Mouse (Mus musculus) limb, embryonic 11.5 days (tissue): Measurements from ENCODE around the gene Pgam5. TPM values are rescaled to one million over a fixed set of nuclear protein-coding genes. Genes with fewer than 3 reads are reported as not detected.

Experiments used
- ATAC-seq: fragments of 200-750 bp; cut with Nextera tagmentation; 2 replicates; pipeline ENCODE4 v1.8.0; 2017; ENCODE audit warnings: low read depth; ENCODE audit not compliant: insufficient number of reproducible peaks, low FRiP score, low TSS enrichment
- DNase-seq: peaks from one replicate; pipeline ENCODE4 v3.0.0-alpha.2; 2015; ENCODE audit warnings: low spot score
- H3K27ac ChIP-seq: fragments of 300-500 bp; sonication (generic); replicated peaks from 2 replicates; pipeline ENCODE4 v1.5.1; 2014; ENCODE audit warnings: low read depth, mild to moderate bottlenecking, low read length
- H3K27me3 ChIP-seq: fragments of 300-500 bp; sonication (generic); 2 replicates; pipeline ENCODE4 v1.6.1; 2014; ENCODE audit warnings: mild to moderate bottlenecking, low read length, mixed read lengths; ENCODE audit not compliant: control insufficient read depth, insufficient read depth
- H3K36me3 ChIP-seq: fragments of 300-500 bp; sonication (generic); 2 replicates; pipeline ENCODE4 v1.6.1; 2014; ENCODE audit warnings: mild to moderate bottlenecking, low read length, moderate library complexity, mixed read lengths; ENCODE audit not compliant: control insufficient read depth, insufficient read depth
- H3K4me1 ChIP-seq: fragments of 300-500 bp; sonication (generic); 2 replicates; pipeline ENCODE4 v1.6.1; 2014; ENCODE audit warnings: low read length, mixed read lengths; ENCODE audit not compliant: control insufficient read depth, insufficient read depth
- H3K4me2 ChIP-seq: fragments of 300-500 bp; sonication (generic); 2 replicates; pipeline ENCODE4 v1.6.1; 2014; ENCODE audit warnings: low read depth, mild to moderate bottlenecking, moderate library complexity; ENCODE audit not compliant: severe bottlenecking
- H3K4me3 ChIP-seq: fragments of 300-500 bp; sonication (generic); 2 replicates; pipeline ENCODE4 v1.5.1; 2014; ENCODE audit warnings: low read depth, low read length
- H3K9ac ChIP-seq: fragments of 300-500 bp; sonication (generic); 2 replicates; pipeline ENCODE4 v1.6.1; 2014; ENCODE audit warnings: mild to moderate bottlenecking, low read length
- H3K9me3 ChIP-seq: fragments of 300-500 bp; sonication (generic); 2 replicates; pipeline ENCODE4 v1.6.1; 2016; ENCODE audit warnings: low read length; ENCODE audit not compliant: control insufficient read depth
- WGBS: fragments of 180-500 bp; shearing (Covaris S2); extraction: QIAGEN DNeasy Blood & Tissue Kit; methylation state at CpG from one replicate; pipeline ENCODE4 v1.1.7; 2014; 5-methylcytosine and 5-hydroxymethylcytosine counted together
- polyA plus RNA-seq: library from polyadenylated mRNA; unstranded; fragments of >200 nt; fragmentation: Nextera tagmentation; extraction: Ambion mirVana; gene quantifications from 2 replicates; pipeline ENCODE4 v1.2.1, GENCODE M21; 2014

The Pgam5 gene
- polyA plus RNA-seq, 1 experiment from 2014 or later = 99.0 TPM

DNA sequence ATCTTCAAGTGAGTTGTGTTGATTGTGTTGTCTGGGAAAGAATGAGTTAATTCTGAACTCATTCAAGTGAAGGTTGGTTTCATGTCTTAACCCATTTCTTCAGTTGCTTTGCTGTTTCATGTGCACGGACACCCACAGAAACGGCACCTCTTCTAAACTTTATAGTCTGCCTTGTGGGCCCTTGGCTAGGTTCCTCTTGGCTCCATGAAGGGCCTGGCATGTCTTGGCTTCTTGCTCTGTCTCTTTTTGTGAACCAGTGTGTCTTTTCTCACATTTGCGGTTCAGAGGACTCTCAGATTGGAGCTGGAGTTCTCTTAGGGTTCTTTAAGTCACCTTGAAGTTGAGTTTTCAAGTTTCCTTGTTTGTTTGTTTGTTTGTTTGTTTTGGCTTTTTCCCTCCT, 44.7 kb downstream of the Pgam5 start:
- no peak overlapping the region for H3K4me3 ChIP-seq
- H3K36me3 ChIP-seq = peaks cover 7% of the 10 kb centered on the region; the same call in 1 of the 2 replicates
- no peaks in the 10 kb centered on the region for H3K9me3 ChIP-seq
- ATAC-seq = no peak
- no peak overlapping the region for H3K9ac ChIP-seq
- H3K27ac ChIP-seq = no peak overlapping the region
- H3K4me2 ChIP-seq = no peak overlapping the region
- WGBS = 89% methylated on average over 3 of the region's 3 CpGs
- peaks cover 2% of the 10 kb centered on the region for H3K4me1 ChIP-seq
- no peak for DNase-seq
- H3K27me3 ChIP-seq = no peaks in the 10 kb centered on the region

DNA sequence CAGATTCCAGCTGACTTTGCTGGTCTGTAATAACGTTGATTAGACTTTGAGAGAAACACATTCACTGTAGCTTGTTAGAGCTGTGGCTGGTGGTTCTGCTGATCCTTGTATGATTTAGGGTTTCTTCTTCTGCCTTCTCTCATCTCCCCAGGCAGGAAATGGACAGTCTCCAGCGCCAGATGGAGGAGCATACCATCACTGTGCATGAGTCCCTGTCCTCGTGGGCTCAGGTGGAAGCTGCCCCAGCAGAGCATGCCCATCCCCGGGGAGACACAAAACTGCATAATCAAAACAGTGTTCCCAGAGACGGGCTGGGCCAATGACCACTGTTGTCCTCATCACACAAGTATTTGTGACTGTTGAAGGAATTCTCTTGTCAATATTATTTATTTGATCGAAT, 47.0 kb downstream of the Pgam5 start:
- DNase-seq = no peak
- no peak overlapping the region for H3K4me2 ChIP-seq
- H3K27me3 ChIP-seq = no peaks in the 10 kb centered on the region
- no peak for ATAC-seq
- peaks cover 12% of the 10 kb centered on the region; the same call in 1 of the 2 replicates for H3K36me3 ChIP-seq
- WGBS = 86% methylated on average over 6 of the region's 6 CpGs
- H3K9ac ChIP-seq = no peak overlapping the region
- no peaks in the 10 kb centered on the region for H3K4me1 ChIP-seq
- H3K9me3 ChIP-seq = no peaks in the 10 kb centered on the region
- no peak overlapping the region for H3K4me3 ChIP-seq
- no peak overlapping the region for H3K27ac ChIP-seq

DNA sequence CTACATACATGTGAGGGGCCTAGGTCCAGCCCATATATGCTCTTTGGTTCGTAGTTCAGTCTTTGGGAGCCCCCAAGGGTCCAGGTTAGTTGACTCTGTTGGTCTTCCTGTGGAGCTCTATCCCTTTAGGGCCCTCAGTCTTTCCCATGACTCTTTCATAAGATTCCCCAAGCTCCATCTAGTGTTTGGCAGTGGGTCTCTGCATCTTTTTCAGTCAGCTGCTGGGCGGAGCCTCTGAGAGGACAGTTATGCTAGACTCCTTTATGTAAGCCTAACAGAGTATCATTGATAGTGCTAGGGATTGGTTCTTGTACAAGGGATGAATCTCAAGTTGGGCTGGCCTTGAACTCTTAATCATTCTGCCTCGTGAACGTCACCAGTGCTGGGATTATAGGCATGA, 49.4 kb downstream of the Pgam5 start:
- H3K9ac ChIP-seq = no peak overlapping the region
- H3K9me3 ChIP-seq = no peaks in the 10 kb centered on the region
- no peak for DNase-seq
- no peak overlapping the region for H3K4me3 ChIP-seq
- no peak overlapping the region for H3K4me2 ChIP-seq
- H3K36me3 ChIP-seq = peaks cover 15% of the 10 kb centered on the region; the same call in 1 of the 2 replicates
- no peak overlapping the region for H3K27ac ChIP-seq
- 96% methylated on average over 4 of the region's 4 CpGs for WGBS
- ATAC-seq = no peak
- H3K4me1 ChIP-seq = no peaks in the 10 kb centered on the region
- H3K27me3 ChIP-seq = no peaks in the 10 kb centered on the region

DNA sequence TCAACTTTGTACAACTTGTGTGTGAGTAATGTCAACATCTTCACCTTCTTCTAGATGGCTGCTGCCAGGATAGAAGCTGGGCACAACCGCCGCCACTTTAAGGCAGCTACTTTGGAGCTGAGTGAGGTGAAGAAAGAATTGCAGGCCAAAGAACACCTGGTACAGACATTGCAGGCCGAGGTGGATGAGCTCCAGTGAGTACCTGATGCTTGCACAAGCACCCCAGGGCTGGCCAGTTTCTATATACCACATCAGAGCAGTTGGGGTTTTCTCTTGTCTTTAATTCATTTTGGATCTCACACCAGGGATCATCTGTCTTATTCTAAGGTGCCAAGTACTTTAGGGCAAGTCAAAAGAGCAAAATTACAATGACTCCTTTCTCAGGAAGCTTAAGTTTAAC, 52.9 kb downstream of the Pgam5 start:
- ATAC-seq (no peak), DNase-seq (no peak)
- Histone ChIP-seq H3K9ac (no peak overlapping the region), H3K9me3 (no peaks in the 10 kb centered on the region), H3K4me2 (no peak overlapping the region), H3K4me1 (no peaks in the 10 kb centered on the region), H3K27me3 (no peaks in the 10 kb centered on the region), H3K36me3 (peaks cover 25% of the 10 kb centered on the region), H3K4me3 (no peak overlapping the region), H3K27ac (no peak overlapping the region)
- 91% methylated on average over 3 of the region's 3 CpGs for WGBS

DNA sequence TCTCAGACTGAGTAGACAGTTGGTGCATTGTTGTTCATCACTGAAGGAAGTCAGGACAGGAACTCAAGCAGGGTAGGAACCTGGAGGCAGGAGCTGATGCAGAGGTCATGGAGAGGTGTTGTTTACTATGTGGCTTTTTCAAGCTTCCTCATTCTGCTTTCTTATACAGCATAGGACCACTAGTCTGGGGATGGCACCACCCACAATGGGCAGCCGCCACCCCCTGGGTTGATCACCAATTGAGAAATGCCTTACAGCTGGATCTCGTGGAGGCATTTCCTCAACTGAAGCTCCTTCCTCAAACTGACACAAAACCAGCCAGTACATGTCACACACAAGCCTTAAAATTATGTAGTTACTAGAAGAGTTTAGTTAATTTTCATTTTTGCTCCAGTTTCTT, 58.4 kb downstream of the Pgam5 start:
- no peak overlapping the region for H3K9ac ChIP-seq
- H3K27ac ChIP-seq = no peak overlapping the region
- no peaks in the 10 kb centered on the region for H3K4me1 ChIP-seq
- no peak overlapping the region for H3K4me2 ChIP-seq
- ATAC-seq (no peak), DNase-seq (no peak)
- no peaks in the 10 kb centered on the region for H3K9me3 ChIP-seq
- 95% methylated on average over 2 of the region's 2 CpGs for WGBS
- H3K27me3 ChIP-seq = no peaks in the 10 kb centered on the region
- peaks cover 23% of the 10 kb centered on the region for H3K36me3 ChIP-seq
- H3K4me3 ChIP-seq = no peak overlapping the region

Other genes starting within 250 kb of the Pgam5 start
- gene Gm17655, start 197.4 kb downstream of the Pgam5 start, polyA plus RNA-seq = 3.7 and 8.3 TPM in 2 replicates
- gene Gm35315, start 175.5 kb downstream of the Pgam5 start, polyA plus RNA-seq = 0.64 and 1.6 TPM in 2 replicates
- 0.57 and 0.75 TPM in 2 replicates for gene Plcxd1, start 169.9 kb downstream of the Pgam5 start, polyA plus RNA-seq
- 27.4 and 29.7 TPM in 2 replicates for gene Gtpbp6, start 161.7 kb downstream of the Pgam5 start, polyA plus RNA-seq
- 4.1 and 4.2 TPM in 2 replicates for gene Zfp605, start 159.8 kb downstream of the Pgam5 start, polyA plus RNA-seq
- 28.0 and 33.4 TPM in 2 replicates for gene Chfr, start 134.1 kb downstream of the Pgam5 start, polyA plus RNA-seq
- 25.2 and 26.3 TPM in 2 replicates for gene Golga3, start 93.2 kb downstream of the Pgam5 start, polyA plus RNA-seq
- gene Ankle2, start 38.9 kb downstream of the Pgam5 start, polyA plus RNA-seq = 44.4 and 47.5 TPM in 2 replicates
- gene Pxmp2, start 16.3 kb upstream of the Pgam5 start, polyA plus RNA-seq = 9.8 and 10.9 TPM in 2 replicates
- 46.7 and 50.4 TPM in 2 replicates for gene Pole, start 16.4 kb upstream of the Pgam5 start, polyA plus RNA-seq
- gene P2rx2, start 73.3 kb upstream of the Pgam5 start, polyA plus RNA-seq = 0.56 and 0.72 TPM in 2 replicates
- not detected in 2 replicates for gene Lrcol1, start 74.8 kb upstream of the Pgam5 start, polyA plus RNA-seq
- gene Fbrsl1, start 178.6 kb upstream of the Pgam5 start, polyA plus RNA-seq = 23.3 and 23.9 TPM in 2 replicates